Mouse (Mus musculus): ENCODE results near the gene Ssc4d. TPM values are rescaled to one million over a fixed set of nuclear protein-coding genes. Genes with fewer than 3 reads are reported as not detected.

Gene Ssc4d
- total RNA-seq, 4 experiments from 2014 or later = 4.5 to 15.0 (median 7.8) TPM

Other genes starting within 250 kb of the Ssc4d start
- gene Tmem120a, start 230.1 kb downstream of the Ssc4d start, total RNA-seq (2022) = 10 to 100 TPM; 33.3 to 60.0 (median 44.2) TPM
- under 1 TPM in 3 of 4 experiments, not detected in 1; 0.38 to 0.77 (median 0.73) TPM for gene Styxl1, start 196.1 kb downstream of the Ssc4d start, total RNA-seq (2022)
- 100 to 1,000 TPM; 310 to 438 (median 388) TPM for gene Mdh2, start 196.1 kb downstream of the Ssc4d start, total RNA-seq (2022)
- 1 to 10 TPM; 2.4 to 8.4 (median 5.9) TPM for gene Srrm3, start 167.6 kb downstream of the Ssc4d start, total RNA-seq (2022)
- 100 to 1,000 TPM; 113 to 288 (median 256) TPM for gene Hspb1, start 86.6 kb downstream of the Ssc4d start, total RNA-seq (2022)
- gene Ywhag, start 39.9 kb downstream of the Ssc4d start, total RNA-seq (2022) = 100 to 1,000 TPM; 434 to 601 (median 481) TPM
- gene Zp3, start 5.6 kb upstream of the Ssc4d start, total RNA-seq (2022) = not detected
- 10 to 100 TPM; 13.0 to 17.6 (median 16.9) TPM for gene Dtx2, start 20.3 kb upstream of the Ssc4d start, total RNA-seq (2022)
- 1 to 10 TPM; 2.8 to 6.9 (median 5.4) TPM for gene Upk3b, start 64.0 kb upstream of the Ssc4d start, total RNA-seq (2022)
- gene Upk3bl, start 80.0 kb upstream of the Ssc4d start, total RNA-seq (2022) = under 1 TPM in 1 of 4 experiments, not detected in 3; 0.41 TPM
- 10 to 100 TPM; 15.0 to 39.0 (median 29.5) TPM for gene Rasa4, start 109.4 kb upstream of the Ssc4d start, total RNA-seq (2022)
- gene Polr2j, start 142.1 kb upstream of the Ssc4d start, total RNA-seq (2022) = 10 to 100 TPM; 74.7 to 93.5 (median 85.9) TPM
- 10 to 100 TPM; 10.8 to 21.6 (median 14.9) TPM for gene Lrwd1, start 161.5 kb upstream of the Ssc4d start, total RNA-seq (2022)
- 10 to 100 TPM in 1 of 4 experiments, 1 to 10 TPM in 3; 8.3 to 11.1 (median 8.7) TPM for gene Alkbh4, start 161.6 kb upstream of the Ssc4d start, total RNA-seq (2022)
- 1 to 10 TPM; 2.5 to 5.7 (median 4.6) TPM for gene Orai2, start 196.2 kb upstream of the Ssc4d start, total RNA-seq (2022)
- 10 to 100 TPM; 28.2 to 37.8 (median 33.4) TPM for gene Prkrip1, start 224.4 kb upstream of the Ssc4d start, total RNA-seq (2022)